Mouse (Mus musculus): ENCODE measurements around the gene Trappc6a. TPM values are rescaled to one million over a fixed set of nuclear protein-coding genes. Genes with fewer than 3 reads are reported as not detected.

The Trappc6a gene
- polyA plus RNA-seq, 1 experiment from 2014 or later: 51.0 TPM

Other genes starting within 250 kb of the Trappc6a start
- gene Vasp, start 236.6 kb upstream of the Trappc6a start, polyA plus RNA-seq (2016; fragmentation: Nextera tagmentation; extraction: Ambion mirVana): 53.4 and 56.3 TPM in 2 replicates
- 0.20 TPM in 1 of 2 replicates, not detected in the other for gene Ppm1n, start 228.3 kb upstream of the Trappc6a start, polyA plus RNA-seq (2016; fragmentation: Nextera tagmentation; extraction: Ambion mirVana)
- 91.1 and 99.1 TPM in 2 replicates for gene Rtn2, start 225.8 kb upstream of the Trappc6a start, polyA plus RNA-seq (2016; fragmentation: Nextera tagmentation; extraction: Ambion mirVana)
- 0.08 TPM in 1 of 2 replicates, not detected in the other for gene Fosb, start 198.3 kb upstream of the Trappc6a start, polyA plus RNA-seq (2016; fragmentation: Nextera tagmentation; extraction: Ambion mirVana)
- gene Ercc1, start 163.6 kb upstream of the Trappc6a start, polyA plus RNA-seq (2016; fragmentation: Nextera tagmentation; extraction: Ambion mirVana): 103 and 104 TPM in 2 replicates
- 18.2 and 19.8 TPM in 2 replicates for gene Cd3eap, start 148.9 kb upstream of the Trappc6a start, polyA plus RNA-seq (2016; fragmentation: Nextera tagmentation; extraction: Ambion mirVana)
- 3.1 and 3.2 TPM in 2 replicates for gene Ppp1r13l, start 148.6 kb upstream of the Trappc6a start, polyA plus RNA-seq (2016; fragmentation: Nextera tagmentation; extraction: Ambion mirVana)
- 24.0 and 27.5 TPM in 2 replicates for gene Ercc2, start 126.4 kb upstream of the Trappc6a start, polyA plus RNA-seq (2016; fragmentation: Nextera tagmentation; extraction: Ambion mirVana)
- 3.9 and 6.4 TPM in 2 replicates for gene Klc3, start 104.3 kb upstream of the Trappc6a start, polyA plus RNA-seq (2016; fragmentation: Nextera tagmentation; extraction: Ambion mirVana)
- 0.20 and 0.35 TPM in 2 replicates for gene Ckm, start 103.6 kb upstream of the Trappc6a start, polyA plus RNA-seq (2016; fragmentation: Nextera tagmentation; extraction: Ambion mirVana)
- 19.9 and 21.7 TPM in 2 replicates for gene Mark4, start 49.6 kb upstream of the Trappc6a start, polyA plus RNA-seq (2016; fragmentation: Nextera tagmentation; extraction: Ambion mirVana)
- 1.2 and 1.6 TPM in 2 replicates for gene Exoc3l2, start 45.1 kb upstream of the Trappc6a start, polyA plus RNA-seq (2016; fragmentation: Nextera tagmentation; extraction: Ambion mirVana)
- gene Bloc1s3, start within 50 bp of the Trappc6a start, polyA plus RNA-seq (2016; fragmentation: Nextera tagmentation; extraction: Ambion mirVana): 4.6 and 5.7 TPM in 2 replicates
- gene Nkpd1, start 9.4 kb downstream of the Trappc6a start, polyA plus RNA-seq (2016; fragmentation: Nextera tagmentation; extraction: Ambion mirVana): 0.11 and 0.19 TPM in 2 replicates
- gene Ppp1r37, start 54.7 kb downstream of the Trappc6a start, polyA plus RNA-seq (2016; fragmentation: Nextera tagmentation; extraction: Ambion mirVana): 44.3 and 48.8 TPM in 2 replicates
- 0.30 TPM in 1 of 2 replicates, not detected in the other for gene Zfp296, start 68.9 kb downstream of the Trappc6a start, polyA plus RNA-seq (2016; fragmentation: Nextera tagmentation; extraction: Ambion mirVana)
- 140 and 145 TPM in 2 replicates for gene Gemin7, start 69.2 kb downstream of the Trappc6a start, polyA plus RNA-seq (2016; fragmentation: Nextera tagmentation; extraction: Ambion mirVana)
- 70.1 and 79.0 TPM in 2 replicates for gene Clasrp, start 96.1 kb downstream of the Trappc6a start, polyA plus RNA-seq (2016; fragmentation: Nextera tagmentation; extraction: Ambion mirVana)
- 4.9 and 5.8 TPM in 2 replicates for gene Relb, start 121.0 kb downstream of the Trappc6a start, polyA plus RNA-seq (2016; fragmentation: Nextera tagmentation; extraction: Ambion mirVana)
- gene Clptm1, start 156.6 kb downstream of the Trappc6a start, polyA plus RNA-seq (2016; fragmentation: Nextera tagmentation; extraction: Ambion mirVana): 104 and 112 TPM in 2 replicates
- gene Apoc2, start 169.5 kb downstream of the Trappc6a start, polyA plus RNA-seq (2016; fragmentation: Nextera tagmentation; extraction: Ambion mirVana): 1.0 and 1.7 TPM in 2 replicates
- not detected in 2 replicates for gene Gm44805, start 173.0 kb downstream of the Trappc6a start, polyA plus RNA-seq (2016; fragmentation: Nextera tagmentation; extraction: Ambion mirVana)
- not detected in 2 replicates for gene Apoc4, start 173.1 kb downstream of the Trappc6a start, polyA plus RNA-seq (2016; fragmentation: Nextera tagmentation; extraction: Ambion mirVana)
- 4.9 and 7.2 TPM in 2 replicates for gene Apoc1, start 184.3 kb downstream of the Trappc6a start, polyA plus RNA-seq (2016; fragmentation: Nextera tagmentation; extraction: Ambion mirVana)
- gene Apoe, start 190.8 kb downstream of the Trappc6a start, polyA plus RNA-seq (2016; fragmentation: Nextera tagmentation; extraction: Ambion mirVana): 204 and 207 TPM in 2 replicates
- gene Tomm40, start 207.0 kb downstream of the Trappc6a start, polyA plus RNA-seq (2016; fragmentation: Nextera tagmentation; extraction: Ambion mirVana): 159 and 165 TPM in 2 replicates
- gene Nectin2, start 242.1 kb downstream of the Trappc6a start, polyA plus RNA-seq (2016; fragmentation: Nextera tagmentation; extraction: Ambion mirVana): 63.5 and 64.4 TPM in 2 replicates

All from neural tube, embryonic 12.5 days (tissue).